Mouse (Mus musculus) embryonic facial prominence, embryonic 11.5 days (tissue): Measurements from ENCODE around the gene Dnajb5. TPM values are rescaled to one million over a fixed set of nuclear protein-coding genes. Genes with fewer than 3 reads are reported as not detected.

Source experiments
- ATAC-seq: fragments of 200-750 bp; cut with Nextera tagmentation; replicated peaks from 2 replicates; pipeline ENCODE4 v1.8.0; 2017; ENCODE audit warnings: low read depth; ENCODE audit not compliant: insufficient number of reproducible peaks, low FRiP score, low TSS enrichment
- DNase-seq: peaks from one replicate; pipeline ENCODE4 v3.0.0-alpha.2; 2015; ENCODE audit warnings: low spot score
- H3K27ac ChIP-seq: fragments of 300-500 bp; sonication (generic); replicated peaks from 2 replicates; pipeline ENCODE4 v1.5.1; 2014; ENCODE audit warnings: mild to moderate bottlenecking, low read depth, low read length, control low read depth
- H3K27me3 ChIP-seq: fragments of 300-500 bp; sonication (generic); 2 replicates; pipeline ENCODE4 v1.6.1; 2014; ENCODE audit warnings: mild to moderate bottlenecking, low read length, moderate library complexity, mixed read lengths; ENCODE audit not compliant: control insufficient read depth, insufficient read depth
- H3K36me3 ChIP-seq: fragments of 300-500 bp; sonication (generic); replicated peaks from 2 replicates; pipeline ENCODE4 v1.6.1; 2014; ENCODE audit warnings: low read depth, mild to moderate bottlenecking, low read length, moderate library complexity, mixed read lengths; ENCODE audit not compliant: control insufficient read depth, insufficient read depth
- H3K4me1 ChIP-seq: fragments of 300-500 bp; sonication (generic); 2 replicates; pipeline ENCODE4 v1.6.1; 2014; ENCODE audit warnings: low read length, mixed read lengths; ENCODE audit not compliant: control insufficient read depth, insufficient read depth
- H3K4me2 ChIP-seq: fragments of 300-500 bp; sonication (generic); 2 replicates; pipeline ENCODE4 v1.6.1; 2014; ENCODE audit warnings: low read depth, mild to moderate bottlenecking, control low read depth, low read length, moderate library complexity
- H3K4me3 ChIP-seq: fragments of 300-500 bp; sonication (generic); 2 replicates; pipeline ENCODE4 v1.5.1; 2014; ENCODE audit warnings: low read depth, low read length, control low read depth
- H3K9ac ChIP-seq: fragments of 300-500 bp; sonication (generic); replicated peaks from 2 replicates; pipeline ENCODE4 v1.6.1; 2014; ENCODE audit warnings: mild to moderate bottlenecking, control low read depth, low read length
- H3K9me3 ChIP-seq: fragments of 300-500 bp; sonication (generic); replicated peaks from 2 replicates; pipeline ENCODE4 v1.6.1; 2016; ENCODE audit warnings: mild to moderate bottlenecking, low read length, inconsistent platforms, mixed read lengths; ENCODE audit not compliant: control insufficient read depth
- WGBS: fragments of 180-500 bp; shearing (Covaris S2); extraction: QIAGEN DNeasy Blood & Tissue Kit; methylation state at CpG from one replicate; pipeline ENCODE4 v1.1.7; 2014; 5-methylcytosine and 5-hydroxymethylcytosine counted together
- polyA plus RNA-seq: library from polyadenylated mRNA; unstranded; fragments of >200 nt; fragmentation: Nextera tagmentation; extraction: Ambion mirVana; gene quantifications from 2 replicates; pipeline ENCODE4 v1.2.1, GENCODE M21; 2014

Gene Dnajb5
- polyA plus RNA-seq, 1 experiment from 2014 or later: 8.6 TPM

DNA sequence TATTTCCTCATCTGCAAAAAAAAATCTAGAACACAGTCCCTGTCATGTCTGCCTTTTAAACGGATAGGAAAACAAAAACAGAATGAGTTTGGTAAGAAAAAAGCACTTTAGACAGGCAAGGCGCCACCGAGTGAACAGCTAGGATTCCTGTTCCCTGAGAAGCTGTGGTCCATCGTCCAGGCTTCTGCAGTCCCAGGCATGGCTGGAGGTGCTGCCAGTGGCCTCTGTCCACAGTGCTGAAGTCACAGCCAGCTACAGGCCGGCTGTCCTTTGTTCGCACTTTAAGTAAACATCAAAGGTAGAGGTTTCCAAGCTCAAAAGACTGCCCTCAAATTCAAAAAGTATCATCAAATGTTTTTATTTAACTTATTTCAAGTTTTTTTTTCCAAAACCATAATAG, 4.6 kb upstream of the Dnajb5 start:
- ATAC-seq (no peak), DNase-seq (peak; percentile 63)
- no peaks in the 10 kb centered on the region for H3K9me3 ChIP-seq
- no peaks in the 10 kb centered on the region for H3K4me1 ChIP-seq
- WGBS: 12% methylated on average over 6 of the region's 6 CpGs
- H3K4me3 ChIP-seq: no peak overlapping the region
- H3K27ac ChIP-seq: no peak overlapping the region
- no peaks in the 10 kb centered on the region for H3K27me3 ChIP-seq
- H3K4me2 ChIP-seq: no peak overlapping the region
- H3K36me3 ChIP-seq: no peaks in the 10 kb centered on the region
- no peak overlapping the region for H3K9ac ChIP-seq

DNA sequence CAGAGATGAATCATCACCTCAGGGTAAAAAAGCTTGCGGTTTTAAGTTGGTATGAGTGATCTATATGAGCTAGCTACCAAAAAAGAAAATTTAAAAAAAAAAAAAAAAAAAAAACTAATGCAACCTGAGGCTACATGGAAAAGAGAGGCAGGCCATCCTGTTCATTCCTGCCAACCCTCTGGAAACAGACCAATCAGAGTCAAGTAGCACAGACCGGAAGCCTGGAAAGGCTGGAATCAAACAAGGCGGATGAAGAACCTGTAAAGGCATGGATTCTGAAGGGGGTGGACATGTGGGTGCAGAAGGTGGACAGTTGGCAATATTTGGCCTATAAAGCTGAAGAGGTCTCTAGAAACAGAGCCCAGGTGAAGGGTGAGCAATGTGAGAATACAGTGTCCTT, 4.2 kb upstream of the Dnajb5 start:
- Histone ChIP-seq H3K4me1 (no peaks in the 10 kb centered on the region; the same call in 1 of the 2 replicates), H3K4me3 (no peak overlapping the region), H3K4me2 (no peak overlapping the region), H3K36me3 (no peaks in the 10 kb centered on the region), H3K27me3 (no peaks in the 10 kb centered on the region), H3K9me3 (no peaks in the 10 kb centered on the region), H3K9ac (no peak overlapping the region), H3K27ac (no peak overlapping the region)
- DNase-seq: no peak
- no peak for ATAC-seq
- WGBS: 84% methylated on average over 3 of the region's 3 CpGs

DNA sequence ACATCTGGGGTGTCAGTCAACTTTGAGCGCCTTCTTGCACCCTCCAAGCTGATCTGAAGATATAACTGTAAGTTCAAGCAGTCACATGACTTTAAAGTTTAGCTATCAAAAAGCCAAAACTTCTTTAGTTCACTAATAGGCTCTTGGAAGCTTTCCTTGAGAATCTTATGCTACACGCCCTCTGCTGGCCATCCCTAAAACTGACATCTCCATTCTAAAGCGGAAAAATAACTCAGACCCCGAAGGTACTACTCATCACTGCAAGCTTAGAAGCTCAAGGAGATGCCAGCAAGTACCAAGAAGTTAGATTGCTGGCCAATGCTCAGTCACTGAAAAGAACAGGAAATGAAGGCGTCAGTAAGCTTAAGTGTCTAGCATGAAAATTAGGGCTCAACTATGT, 3.7 kb upstream of the Dnajb5 start:
- peak; percentile 81 for DNase-seq
- no peak for ATAC-seq
- no peak overlapping the region for H3K4me3 ChIP-seq
- H3K27ac ChIP-seq: no peak overlapping the region
- H3K9ac ChIP-seq: no peak overlapping the region
- no peak overlapping the region for H3K4me2 ChIP-seq
- no peaks in the 10 kb centered on the region; the same call in 1 of the 2 replicates for H3K4me1 ChIP-seq
- H3K9me3 ChIP-seq: no peaks in the 10 kb centered on the region
- WGBS: 9% methylated on average over 5 of the region's 5 CpGs
- no peaks in the 10 kb centered on the region for H3K36me3 ChIP-seq
- H3K27me3 ChIP-seq: no peaks in the 10 kb centered on the region

DNA sequence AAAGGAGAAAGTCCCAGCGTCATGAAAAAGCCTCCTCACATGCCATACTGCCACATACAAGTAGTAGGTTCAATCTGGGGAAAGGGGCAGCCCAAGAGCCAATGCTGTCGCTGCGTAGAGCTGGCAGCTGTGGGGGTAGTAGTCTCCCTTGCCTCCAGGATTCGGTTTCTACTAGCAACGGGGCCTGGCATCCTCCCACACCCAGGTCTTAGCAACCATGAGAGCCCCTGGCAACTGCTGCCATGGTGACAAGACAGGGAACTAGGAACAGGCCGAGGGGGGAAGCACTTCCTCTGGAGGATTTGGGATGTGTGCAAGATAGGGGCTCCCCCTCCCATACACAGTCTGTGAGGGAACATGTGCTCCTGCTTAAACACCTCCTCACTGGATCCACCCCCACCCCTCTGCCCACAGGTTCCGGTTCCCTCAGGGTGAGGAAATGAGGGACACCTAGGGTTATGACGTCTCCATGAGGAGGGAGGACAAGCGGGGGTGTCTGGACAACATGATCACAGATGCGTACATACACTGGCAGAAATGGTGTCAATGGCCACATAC, 2.8 kb upstream of the Dnajb5 start:
- Histone ChIP-seq H3K4me3 (no peak overlapping the region), H3K36me3 (no peaks in the 10 kb centered on the region), H3K9me3 (no peaks in the 10 kb centered on the region), H3K27ac (no peak overlapping the region), H3K9ac (no peak overlapping the region), H3K27me3 (no peaks in the 10 kb centered on the region), H3K4me2 (no peak overlapping the region), H3K4me1 (no peaks in the 10 kb centered on the region; the same call in 1 of the 2 replicates)
- ATAC-seq: no peak
- peak; percentile 31 for DNase-seq
- 54% methylated on average over 10 of the region's 10 CpGs for WGBS

DNA sequence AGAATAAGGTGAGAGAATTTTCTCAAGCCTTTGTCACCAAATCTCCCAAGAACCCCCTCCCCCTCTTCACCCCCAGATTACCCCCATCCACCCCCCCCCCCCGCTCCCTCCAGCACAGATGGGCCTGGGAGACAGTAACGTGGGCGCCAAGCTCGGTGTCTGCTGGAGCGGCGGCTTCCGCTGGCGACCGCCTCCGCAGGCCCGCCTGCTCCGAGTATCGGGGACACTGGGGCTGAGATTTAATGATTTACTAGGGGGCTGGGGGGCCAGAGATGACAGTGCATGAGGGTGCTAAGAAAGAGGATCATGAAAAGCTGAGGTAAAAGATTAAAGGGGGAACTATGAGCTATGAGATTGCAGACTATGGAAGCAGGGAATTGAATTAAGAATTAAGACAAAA, 1.1 kb upstream of the Dnajb5 start:
- H3K4me2 ChIP-seq: no peak overlapping the region
- DNase-seq: no peak
- H3K9ac ChIP-seq: no peak overlapping the region
- 44% methylated on average over 13 of the region's 13 CpGs for whole genome bisulfite sequencing
- H3K27me3 ChIP-seq: no peaks in the 10 kb centered on the region
- ATAC-seq: no peak
- no peaks in the 10 kb centered on the region; the same call in 1 of the 2 replicates for H3K4me1 ChIP-seq
- H3K9me3 ChIP-seq: no peaks in the 10 kb centered on the region
- H3K36me3 ChIP-seq: no peaks in the 10 kb centered on the region
- no peak overlapping the region for H3K27ac ChIP-seq
- H3K4me3 ChIP-seq: no peak overlapping the region

DNA sequence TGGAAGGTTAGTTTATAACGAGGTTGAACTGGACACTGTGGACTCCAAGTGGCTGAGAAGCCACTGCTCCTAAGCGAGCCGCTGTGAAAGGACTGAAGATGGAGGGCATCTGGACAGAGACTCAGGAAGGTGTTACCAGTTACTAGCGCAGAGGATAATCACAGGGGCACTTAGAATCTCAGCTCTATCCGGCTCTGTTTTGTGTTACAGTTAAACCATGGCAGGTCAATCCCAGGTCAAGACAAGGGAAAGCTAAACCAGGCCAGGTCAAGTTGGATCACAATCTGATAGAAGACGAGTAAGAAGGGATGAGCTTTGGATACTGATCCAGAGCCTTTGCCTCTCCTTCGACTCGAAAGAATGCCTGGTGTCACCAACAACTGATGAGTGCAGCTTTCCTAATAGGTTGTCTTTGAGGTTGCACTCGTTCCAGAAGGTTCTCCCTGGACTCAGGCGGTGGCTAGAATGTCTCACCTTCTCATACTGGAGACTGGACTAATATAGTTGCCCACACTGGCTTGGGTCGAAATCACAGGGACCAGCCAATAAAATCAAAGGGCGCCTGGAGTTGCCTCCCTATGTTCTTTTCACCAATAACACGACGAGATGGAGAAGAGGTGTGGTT, 451 bp upstream of the Dnajb5 start:
- no peaks in the 10 kb centered on the region; the same call in 1 of the 2 replicates for H3K4me1 ChIP-seq
- H3K4me3 ChIP-seq: peak overlapping the region; percentile 79; the same call in 1 of the 2 replicates
- no peak overlapping the region; the same call in 1 of the 2 replicates for H3K9ac ChIP-seq
- WGBS: 11% methylated on average over 14 of the region's 14 CpGs
- ATAC-seq (no peak), DNase-seq (no peak)
- peak overlapping the region; percentile 29 for H3K4me2 ChIP-seq
- no peaks in the 10 kb centered on the region for H3K27me3 ChIP-seq
- H3K9me3 ChIP-seq: no peaks in the 10 kb centered on the region
- H3K36me3 ChIP-seq: no peaks in the 10 kb centered on the region
- no peak overlapping the region for H3K27ac ChIP-seq

DNA sequence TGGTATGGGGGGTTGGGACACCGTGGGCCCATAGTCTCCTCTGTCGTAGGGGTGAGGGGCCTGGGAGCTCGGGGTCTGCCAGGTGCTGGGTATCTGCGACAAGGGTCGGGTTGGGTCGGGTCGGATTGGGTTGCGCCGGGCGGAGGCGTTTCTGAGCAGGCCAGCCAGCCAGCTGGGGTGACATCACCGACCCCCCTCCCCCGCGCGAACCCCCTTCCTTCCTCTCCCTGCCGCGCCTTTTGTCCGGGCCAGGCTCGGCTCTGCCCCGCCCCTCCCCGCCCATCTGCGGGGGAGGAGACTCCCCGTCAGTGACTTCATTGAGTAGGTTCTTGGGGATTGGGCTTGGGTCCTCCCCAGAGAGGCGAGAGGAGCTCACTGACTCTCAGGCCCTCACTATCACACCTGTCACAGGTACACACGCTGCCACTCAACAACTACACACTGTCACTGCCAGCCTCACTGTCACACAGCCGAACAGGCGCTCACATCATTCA, 498 bp downstream of the Dnajb5 start:
- DNase-seq (peak; percentile 93), ATAC-seq (peak; percentile 64)
- Histone ChIP-seq H3K4me3 (peak overlapping the region; percentile 79), H3K4me1 (no peaks in the 10 kb centered on the region; the same call in 1 of the 2 replicates), H3K9me3 (no peaks in the 10 kb centered on the region), H3K4me2 (peak overlapping the region; percentile 73), H3K36me3 (no peaks in the 10 kb centered on the region), H3K9ac (peak overlapping the region; percentile 87), H3K27ac (peak overlapping the region; percentile 72), H3K27me3 (no peaks in the 10 kb centered on the region)
- 2% methylated on average over 15 of the region's 27 CpGs for WGBS
